Mouse (Mus musculus) testis, postnatal 10 days (tissue): ENCODE measurements around the gene Tardbp.

Experiments
- DNase-seq: peaks from one replicate; pipeline ENCODE4 v3.0.0; 2021; ENCODE audit warnings: low spot score

Gene Tardbp

GRCm38 (mm10) chr4:148638302-148638701 lies 11.5 kb upstream of the Tardbp start:
- DNase-seq = no peak

GRCm38 (mm10) chr4:148635309-148635708 lies 8.5 kb upstream of the Tardbp start:
- DNase-seq = no peak

GRCm38 (mm10) chr4:148633395-148634061 lies 6.7 kb upstream of the Tardbp start:
- DNase-seq = no peak

GRCm38 (mm10) chr4:148632013-148632692 lies 5.3 kb upstream of the Tardbp start:
- no peak for DNase-seq

- no peak for DNase-seq
Observed at GRCm38 (mm10) chr4:148627246-148627645, 427 bp upstream of the Tardbp start.

GRCm38 (mm10) chr4:148625756-148626622 lies 830 bp downstream of the Tardbp start:
- peak; percentile 69 for DNase-seq

- DNase-seq = no peak
Observed at GRCm38 (mm10) chr4:148625010-148625409, 1.8 kb downstream of the Tardbp start.

GRCm38 (mm10) chr4:148623609-148624008 lies 3.2 kb downstream of the Tardbp start:
- no peak for DNase-seq

GRCm38 (mm10) chr4:148622485-148622884 lies 4.3 kb downstream of the Tardbp start:
- no peak for DNase-seq

GRCm38 (mm10) chr4:148620718-148621117 lies 6.1 kb downstream of the Tardbp start:
- DNase-seq = no peak

GRCm38 (mm10) chr4:148619805-148620204 lies 7.0 kb downstream of the Tardbp start:
- DNase-seq = no peak

- no peak for DNase-seq
Observed at GRCm38 (mm10) chr4:148613738-148614137, 13.1 kb downstream of the Tardbp start.

GRCm38 (mm10) chr4:148612557-148612956 lies 14.3 kb downstream of the Tardbp start:
- DNase-seq = no peak

- no peak for DNase-seq
Observed at GRCm38 (mm10) chr4:148610631-148611364, 16.0 kb downstream of the Tardbp start.

GRCm38 (mm10) chr4:148609805-148610204 lies 17.0 kb downstream of the Tardbp start:
- no peak for DNase-seq

- DNase-seq = peak; percentile 90
Observed at GRCm38 (mm10) chr4:148607758-148608157, 19.1 kb downstream of the Tardbp start.

GRCm38 (mm10) chr4:148604541-148605165 lies 22.2 kb downstream of the Tardbp start:
- DNase-seq = peak; percentile 77

GRCm38 (mm10) chr4:148604141-148604540 lies 22.7 kb downstream of the Tardbp start:
- no peak for DNase-seq

- no peak for DNase-seq
Observed at GRCm38 (mm10) chr4:148603376-148604139, 23.3 kb downstream of the Tardbp start.

GRCm38 (mm10) chr4:148602357-148603120 lies 24.3 kb downstream of the Tardbp start, which contains the start of gene Masp2:
Masp2 (plus strand) TSS chr4:148602554.
- DNase-seq = no peak
